Mouse (Mus musculus): ENCODE data around the gene Spg11.

DNA sequence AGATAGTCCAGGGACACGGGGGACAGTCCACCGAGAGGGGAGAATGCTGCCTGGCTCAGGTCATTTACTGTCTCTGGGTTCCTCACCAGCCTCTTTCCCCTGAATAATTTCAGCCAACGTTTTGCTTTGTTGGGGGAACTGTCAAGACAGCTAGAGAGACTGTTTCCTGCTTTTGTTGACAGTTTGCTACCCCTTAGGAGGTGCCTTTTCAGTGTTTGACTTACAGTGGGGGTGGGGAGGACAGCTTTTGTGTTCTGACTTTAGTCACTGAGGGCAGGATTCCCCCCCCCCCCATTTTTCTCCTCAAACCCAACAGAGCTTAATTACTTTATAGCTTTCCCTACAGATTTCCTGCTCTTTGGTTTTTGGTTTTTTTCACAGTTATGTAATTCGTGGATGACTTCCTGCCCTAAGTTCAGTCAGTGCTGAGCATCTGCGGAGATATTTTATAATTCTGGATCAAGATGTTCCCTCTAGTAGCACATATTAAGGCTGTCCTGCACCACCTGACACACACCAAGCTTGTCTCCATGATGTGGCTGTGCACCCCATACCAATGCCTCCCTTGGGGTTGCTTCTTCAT is 8.7 kb upstream of the Spg11 start:
- TF ChIP-seq CTCF (IDR thresholded peaks at IDR 0.05; ENCODE audit: borderline replicate concordance, extremely low read depth, insufficient read depth, insufficient read length) (no peak), POLR2A (IDR thresholded peaks at IDR 0.05; ENCODE audit: borderline replicate concordance, extremely low read depth, insufficient read depth, insufficient read length, poor library complexity, severe bottlenecking) (no peak)
